Mouse (Mus musculus): ENCODE measurements around the gene Slc45a3.

DNA sequence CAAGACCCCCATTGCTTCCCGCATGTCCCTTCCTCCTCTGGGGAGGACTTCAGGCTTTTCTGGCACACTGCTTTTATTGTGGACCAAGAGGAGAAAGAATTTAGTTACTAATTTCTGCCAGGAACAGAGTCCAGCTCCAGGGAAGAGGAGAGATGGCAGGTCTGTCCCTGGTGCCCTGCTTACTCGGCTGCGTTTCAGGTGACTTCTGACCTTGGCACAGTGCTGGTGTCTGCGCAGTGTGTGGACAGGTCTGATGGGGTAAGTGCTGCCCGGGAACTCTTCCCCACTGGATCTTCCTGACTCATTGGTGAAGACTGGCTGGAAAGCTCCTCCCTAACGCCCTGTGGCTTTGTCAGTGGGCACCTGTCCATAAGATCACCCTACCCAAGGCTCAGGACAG is 6.2 kb downstream of the Slc45a3 start:
- TF ChIP-seq POLR2AphosphoS2 (IDR thresholded peaks at IDR 0.05; ENCODE audit: low read length), result no peak
- TF ChIP-seq ZNF384 (IDR thresholded peaks at IDR 0.05; ENCODE audit: low read depth, low read length), result no peak
- no peak for TF ChIP-seq NRF1 (IDR thresholded peaks at IDR 0.05; ENCODE audit: insufficient read depth, low read depth, low read length, poor library complexity, severe bottlenecking)
- no peak for TF ChIP-seq EP300 (IDR thresholded peaks at IDR 0.05; ENCODE audit: low read depth in 1 of 2, low read length in 2 of 2)
- no peak for TF ChIP-seq TCF12 (IDR thresholded peaks at IDR 0.05; ENCODE audit: low read depth, low read length)
- TF ChIP-seq TAL1 (IDR thresholded peaks at IDR 0.05; ENCODE audit: low read length), result no peak
- TF ChIP-seq MYC (IDR thresholded peaks at IDR 0.05; ENCODE audit: low read depth, low read length), result no peak
- no peak for TF ChIP-seq POLR2A (IDR thresholded peaks at IDR 0.05; ENCODE audit: control insufficient read depth in 1 of 2, insufficient read depth in 1 of 2, low read depth in 1 of 2, low read length in 2 of 2, poor library complexity in 1 of 2)
- no peak for TF ChIP-seq CHD2 (IDR thresholded peaks at IDR 0.05; ENCODE audit: low read length)
- TF ChIP-seq JUND (IDR thresholded peaks at IDR 0.05; ENCODE audit: low read depth, low read length), result no peak
